Mouse (Mus musculus) heart, postnatal 25 days (tissue): ENCODE measurements around the gene Gm6217. TPM values are rescaled to one million over a fixed set of nuclear protein-coding genes. Genes with fewer than 3 reads are reported as not detected.
A peak's percentile ranks its signal among the peaks of the same experiment; 100 is the strongest.
"Not testable (repeated sequence)": the region's sequence is repeated elsewhere in the genome, so short reads cannot be mapped to it uniquely, and the experiment has no call there.

Experiments used
- DNase-seq: peaks from one replicate; pipeline ENCODE4 v3.0.0; 2022; ENCODE audit warnings: low spot score
- intact Hi-C: fragments of 180-260 bp; cut with DNase I; formaldehyde crosslinking; loops from one replicate; pipeline ENCODE4 v1.15.1; 2025
- total RNA-seq, 2 experiments: library from RNA; stranded (reverse); gene quantifications; 2 replicates each; pipeline ENCODE4 v1.2.3; 2021

Gene Gm6217
- not detected for total RNA-seq

DNA sequence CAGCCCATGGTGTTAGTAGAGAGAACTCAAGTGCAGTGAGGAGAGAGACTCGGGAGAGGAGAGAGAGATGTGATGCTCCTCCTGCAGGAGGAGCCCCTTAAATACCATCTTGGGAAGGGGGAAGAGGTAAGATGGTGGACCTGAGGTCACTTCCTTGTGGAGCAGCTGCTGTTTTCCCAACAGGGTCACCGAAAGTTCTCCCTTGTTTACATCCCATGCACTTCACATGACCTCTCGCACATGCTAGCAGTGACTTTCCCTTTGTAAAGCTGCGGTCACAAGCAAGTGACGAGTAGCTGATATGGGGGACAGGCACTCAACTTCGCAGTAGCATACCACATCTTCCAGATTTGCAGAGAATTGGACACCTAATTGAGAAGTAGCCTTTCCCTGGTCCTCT lies at the start of gene Gm6217:
Gene Gm6217, minus strand, starts transcription at position 74 of the 400 bp plus-strand sequence.
- intact Hi-C loops, DNase-seq: not testable (repeated sequence)

DNA sequence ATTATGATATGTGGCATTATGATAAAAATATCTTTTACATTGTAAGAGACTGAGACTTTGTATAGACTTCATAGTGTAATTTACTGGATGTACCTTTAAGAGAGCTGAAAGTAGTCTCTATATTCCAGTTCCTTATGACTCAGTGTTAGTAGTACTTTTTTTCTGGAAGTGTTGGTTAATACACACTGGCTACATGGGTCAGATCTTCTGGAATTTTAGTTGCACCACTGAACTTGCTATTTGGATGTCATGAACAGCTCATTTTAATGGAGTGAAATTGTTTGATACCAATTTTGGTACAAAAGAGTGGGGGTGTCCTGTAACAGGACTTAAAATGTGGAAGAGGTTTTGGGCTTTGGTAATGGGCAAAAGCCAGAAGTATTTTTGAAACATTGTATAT lies 46.6 kb upstream of the Gm6217 start:
- no peak for DNase-seq
- intact Hi-C loops: no loop called here

DNA sequence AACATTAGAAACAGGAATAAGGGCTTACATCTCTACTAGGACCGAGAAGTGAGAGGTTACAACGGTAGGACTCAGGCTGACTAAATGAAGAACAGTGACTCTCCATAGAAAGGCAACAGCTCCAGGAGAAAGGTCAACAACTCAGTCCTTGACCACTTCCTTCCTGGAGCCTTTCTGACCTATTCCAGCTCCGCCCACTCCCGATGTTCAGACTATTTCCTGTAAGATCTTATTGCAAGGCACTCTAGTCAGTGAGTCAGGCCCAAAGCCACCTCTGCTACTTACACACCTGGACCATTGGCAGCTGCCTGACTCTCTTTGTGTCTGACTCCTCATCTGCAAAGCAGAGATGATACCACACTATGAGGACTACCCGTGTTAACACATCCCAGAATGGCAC lies 44.6 kb upstream of the Gm6217 start:
- DNase-seq: no peak
- intact Hi-C loops: no loop called here

DNA sequence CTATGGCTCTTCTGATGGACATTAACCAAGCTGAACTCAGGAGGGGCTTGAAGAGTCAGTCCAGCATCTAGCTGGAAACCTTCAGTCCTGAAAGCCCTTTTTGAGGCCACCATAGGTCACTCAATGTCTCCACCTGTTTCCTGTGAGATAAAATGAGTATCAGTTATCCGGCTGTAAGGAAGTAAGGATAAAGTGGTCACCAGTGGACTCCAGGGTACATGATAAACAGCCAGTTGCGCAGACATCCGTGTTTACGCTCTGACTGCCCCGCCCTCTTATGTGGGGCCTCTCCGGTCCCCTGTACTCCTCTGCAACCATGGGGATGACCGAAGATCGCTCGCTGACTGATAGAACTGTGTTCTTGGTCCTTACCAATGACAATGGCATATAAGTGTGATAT lies 43.1 kb upstream of the Gm6217 start:
- DNase-seq: no peak
- intact Hi-C loops: no loop called here

DNA sequence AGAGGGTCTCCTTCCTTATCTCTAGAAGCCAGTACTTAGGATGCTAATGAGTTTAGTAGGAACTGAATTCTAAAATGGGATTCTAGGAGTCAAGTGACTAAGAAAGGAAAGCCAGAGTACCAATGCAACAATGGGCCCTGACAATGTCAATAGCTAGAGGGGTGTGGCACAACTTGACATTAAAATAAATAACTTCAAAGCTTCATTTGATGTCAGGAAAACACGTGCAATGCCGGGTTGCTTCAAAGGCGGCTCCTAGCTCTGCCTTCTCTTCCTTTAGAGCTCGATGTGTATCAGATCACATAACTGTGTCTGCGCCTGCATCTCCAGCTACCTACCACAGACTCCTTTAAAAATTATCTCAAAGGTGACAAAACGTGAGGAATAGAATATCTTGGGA lies 42.7 kb upstream of the Gm6217 start:
- intact Hi-C loops: no loop called here
- no peak for DNase-seq

DNA sequence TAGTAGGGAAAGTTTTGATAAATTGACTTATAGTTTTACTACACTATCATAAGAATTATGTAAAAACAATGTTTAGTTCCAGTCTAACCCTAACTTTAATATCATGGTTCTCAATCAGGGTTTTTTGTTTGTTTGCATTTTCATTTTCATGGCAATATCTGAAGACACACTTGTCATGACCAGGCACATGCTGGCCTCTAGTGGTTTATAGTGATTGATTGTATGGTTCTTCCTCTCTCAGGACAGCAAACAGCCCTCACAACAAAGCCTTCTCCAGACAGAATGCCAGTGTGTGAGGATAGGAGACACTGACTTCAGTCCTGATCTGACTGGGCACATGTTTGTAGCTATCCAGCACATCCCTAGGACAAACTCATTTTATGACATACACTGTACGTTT lies 42.0 kb upstream of the Gm6217 start:
- intact Hi-C loops: no loop called here
- DNase-seq: no peak

DNA sequence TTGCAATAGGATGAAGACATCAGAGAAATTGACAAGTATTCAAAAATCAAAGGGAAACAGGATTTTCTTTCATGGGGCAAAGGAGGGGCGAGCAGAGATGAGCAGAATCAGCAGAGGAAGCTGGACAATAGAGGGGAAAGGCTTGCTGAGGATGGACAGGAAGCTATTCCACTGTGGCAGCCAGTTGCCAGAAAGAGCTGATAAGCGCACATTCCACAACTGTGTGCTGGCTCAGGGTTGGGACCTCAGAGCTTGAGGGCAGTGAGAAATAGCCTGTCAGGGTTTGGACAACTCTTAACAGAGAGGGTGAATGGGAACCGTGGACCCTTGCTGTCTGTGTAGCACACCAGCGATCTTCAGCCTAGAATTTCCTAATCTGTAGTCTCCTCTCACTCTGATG lies 40.8 kb upstream of the Gm6217 start:
- DNase-seq: peak; percentile 4
- intact Hi-C loops: no loop called here

DNA sequence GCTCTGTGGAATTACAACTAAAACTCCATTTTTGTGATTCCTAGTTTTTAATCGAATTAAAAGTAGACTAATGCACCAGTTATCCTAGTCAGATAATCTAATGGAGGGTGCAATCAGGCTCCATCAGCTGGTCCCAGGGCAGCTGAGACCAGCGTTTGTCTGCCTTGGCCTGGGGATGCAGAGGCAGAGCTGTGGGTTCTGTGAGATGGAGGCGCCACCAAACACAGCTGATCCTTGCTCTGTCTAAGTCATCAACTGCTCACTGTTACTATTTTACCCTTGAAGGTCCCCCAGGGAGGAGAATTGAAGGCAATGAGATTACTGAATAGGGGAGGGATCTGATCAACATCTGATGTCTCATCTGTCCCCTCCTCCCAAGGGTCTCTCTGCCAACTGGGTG lies 35.2 kb upstream of the Gm6217 start:
- intact Hi-C loops: no loop called here
- DNase-seq: no peak

DNA sequence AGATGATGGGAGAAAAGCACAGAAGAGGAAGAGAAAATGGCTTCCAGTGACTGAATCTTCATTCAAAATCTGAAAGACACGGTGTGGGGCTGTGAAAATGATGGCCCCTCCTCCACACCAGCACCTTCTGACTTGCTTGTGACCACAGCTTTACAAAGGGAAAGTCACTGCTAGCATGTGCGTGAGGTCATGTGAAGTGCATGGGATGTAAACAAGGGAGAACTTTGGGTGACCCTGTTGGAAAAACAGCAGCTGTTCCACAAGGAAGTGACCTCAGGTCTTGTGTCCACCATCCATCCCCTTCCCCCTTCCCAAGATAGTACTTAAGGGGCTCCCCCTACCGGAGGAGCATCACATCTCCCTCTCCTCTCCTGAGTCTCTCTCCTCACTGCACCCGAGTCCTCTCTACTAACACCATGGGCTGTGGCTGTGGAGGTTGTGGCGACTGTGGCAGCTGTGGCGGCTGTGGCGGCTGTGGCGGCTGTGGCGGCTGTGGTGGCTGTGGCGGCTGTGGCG lies 28.7 kb upstream of the Gm6217 start, which contains the start of gene Gm47955:
Gene Gm47955, plus strand, starts transcription at position 417 of the 516 bp plus-strand sequence.
- intact Hi-C loops: no loop called here
- DNase-seq: no peak

DNA sequence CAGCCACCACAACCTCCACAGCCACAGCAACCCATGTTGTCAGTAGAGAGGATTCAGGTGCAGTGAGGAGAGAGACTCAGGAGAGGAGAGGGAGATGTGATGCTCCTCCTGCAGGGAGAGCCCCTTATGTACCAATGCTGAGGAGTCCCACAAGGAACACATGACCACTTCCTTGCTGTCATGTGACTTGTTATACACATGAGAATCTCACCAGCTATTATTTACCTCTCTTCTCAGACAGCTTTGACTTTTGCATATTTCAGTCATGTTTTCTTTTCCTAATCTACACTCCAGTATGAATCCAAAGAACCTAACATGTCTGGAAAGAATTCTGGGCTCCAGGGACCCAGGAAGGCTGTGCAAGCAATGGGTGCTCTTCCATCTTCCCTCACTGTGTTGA lies 24.7 kb upstream of the Gm6217 start, which contains the start of gene Gm7544:
Gene Gm7544, minus strand, starts transcription at position 101 of the 400 bp plus-strand sequence.
- intact Hi-C loops, DNase-seq: not testable (repeated sequence)

DNA sequence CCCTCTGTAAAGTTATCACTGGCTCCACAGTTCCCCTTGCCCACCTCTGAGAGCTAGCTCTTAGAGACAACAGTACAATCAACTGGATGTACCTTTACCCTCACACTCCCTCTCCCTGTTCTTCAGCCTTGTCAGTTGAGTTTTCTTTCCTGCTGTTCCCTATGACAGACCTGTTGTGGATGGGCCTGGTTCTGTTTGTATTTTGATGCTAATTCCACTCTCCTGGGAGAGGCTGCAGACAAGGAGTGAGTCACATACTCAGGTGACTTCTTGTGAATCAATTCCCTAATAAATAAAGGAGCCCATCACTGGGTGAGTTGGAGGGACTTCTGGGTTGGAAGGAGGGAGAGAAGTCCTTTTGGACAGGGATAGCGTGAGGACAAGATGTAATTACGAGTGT lies 17.4 kb upstream of the Gm6217 start:
- DNase-seq: no peak
- intact Hi-C loops: no loop called here

DNA sequence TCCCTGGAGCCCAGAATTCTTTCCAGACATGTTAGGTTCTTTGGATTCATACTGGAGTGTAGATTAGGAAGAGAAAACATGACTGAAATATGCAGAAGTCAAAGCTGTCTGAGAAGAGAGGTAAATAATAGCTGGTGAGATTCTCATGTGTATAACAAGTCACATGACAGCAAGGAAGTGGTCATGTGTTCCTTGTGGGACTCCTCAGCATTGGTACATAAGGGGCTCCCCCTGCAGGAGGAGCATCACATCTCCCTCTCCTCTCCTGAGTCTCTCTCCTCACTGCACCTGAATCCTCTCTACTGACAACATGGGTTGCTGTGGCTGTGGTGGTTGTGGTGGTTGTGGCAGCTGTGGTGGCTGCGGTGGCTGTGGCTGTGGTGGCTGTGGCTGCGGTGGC lies 14.8 kb upstream of the Gm6217 start:
- intact Hi-C loops, DNase-seq: not testable (repeated sequence)

DNA sequence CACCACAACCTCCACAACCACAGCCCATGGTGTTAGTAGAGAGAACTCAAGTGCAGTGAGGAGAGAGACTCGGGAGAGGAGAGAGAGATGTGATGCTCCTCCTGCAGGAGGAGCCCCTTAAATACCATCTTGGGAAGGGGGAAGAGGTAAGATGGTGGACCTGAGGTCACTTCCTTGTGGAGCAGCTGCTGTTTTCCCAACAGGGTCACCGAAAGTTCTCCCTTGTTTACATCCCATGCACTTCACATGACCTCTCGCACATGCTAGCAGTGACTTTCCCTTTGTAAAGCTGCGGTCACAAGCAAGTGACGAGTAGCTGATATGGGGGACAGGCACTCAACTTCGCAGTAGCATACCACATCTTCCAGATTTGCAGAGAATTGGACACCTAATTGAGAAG lies 12.1 kb upstream of the Gm6217 start, which contains the start of gene A030003K21Rik:
Gene A030003K21Rik, minus strand, starts transcription at position 94 of the 400 bp plus-strand sequence.
- intact Hi-C loops, DNase-seq: not testable (repeated sequence)

DNA sequence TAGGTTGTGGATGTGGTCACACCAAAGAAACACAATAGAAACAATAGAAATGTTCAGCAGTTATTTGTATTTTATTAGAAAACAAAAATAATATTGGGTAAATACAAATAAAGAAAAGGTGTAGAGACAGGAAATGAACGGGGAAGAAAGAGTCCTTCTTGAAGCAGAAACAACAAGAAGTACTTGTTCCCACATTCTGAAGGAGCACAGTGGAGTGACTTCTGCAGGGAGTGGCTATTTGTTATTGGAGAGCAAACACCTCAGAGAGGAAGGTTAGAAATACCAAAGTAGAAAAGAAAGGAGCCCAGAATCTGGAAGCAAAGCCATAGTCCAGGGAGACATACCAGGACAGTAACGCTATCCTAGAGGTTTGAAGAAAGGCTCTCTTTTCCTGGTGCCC lies 11.3 kb upstream of the Gm6217 start:
- not testable (repeated sequence) for DNase-seq

DNA sequence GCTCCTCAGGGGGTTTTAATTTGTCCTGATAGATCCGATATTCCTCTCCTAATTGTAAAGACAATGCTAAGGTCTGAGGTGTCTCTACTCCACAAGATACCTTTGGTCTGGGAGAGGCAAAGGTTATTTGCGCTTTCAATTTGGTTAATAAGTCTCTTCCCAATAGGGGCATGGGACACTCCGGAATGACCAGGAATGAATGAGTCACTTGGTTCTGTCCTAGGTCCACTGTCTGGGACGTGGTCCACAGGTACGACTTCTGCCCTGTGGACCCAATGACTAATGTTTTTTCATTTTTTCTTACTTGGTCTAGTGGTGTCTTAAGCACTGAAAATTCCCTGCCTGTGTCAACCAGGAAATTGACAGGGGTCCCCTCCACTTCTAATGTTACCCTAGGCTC lies 7.5 kb upstream of the Gm6217 start:
- DNase-seq: no peak
- intact Hi-C loops: no loop called here

More for the DNA sequence above, 11.3 kb upstream of the Gm6217 start:
- intact Hi-C loops: not testable (repeated sequence)

DNA sequence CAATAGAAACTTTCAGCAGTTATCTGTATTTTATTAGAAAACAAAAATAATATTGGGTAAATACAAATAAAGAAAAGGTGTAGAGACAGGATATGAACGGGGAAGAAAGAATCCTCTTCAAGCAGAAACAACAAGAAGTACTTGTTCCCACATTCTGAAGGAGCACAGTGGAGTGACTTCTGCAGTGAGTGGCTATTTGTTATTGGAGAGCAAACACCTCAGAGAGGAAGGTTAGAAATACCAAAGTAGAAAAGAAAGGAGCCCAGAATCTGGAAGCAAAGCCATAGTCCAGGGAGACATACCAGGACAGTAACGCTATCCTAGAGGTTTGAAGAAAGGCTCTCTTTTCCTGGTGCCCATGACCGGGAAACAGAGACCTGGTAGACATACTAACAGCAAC lies 641 bp downstream of the Gm6217 start:
- DNase-seq, intact Hi-C loops: not testable (repeated sequence)

DNA sequence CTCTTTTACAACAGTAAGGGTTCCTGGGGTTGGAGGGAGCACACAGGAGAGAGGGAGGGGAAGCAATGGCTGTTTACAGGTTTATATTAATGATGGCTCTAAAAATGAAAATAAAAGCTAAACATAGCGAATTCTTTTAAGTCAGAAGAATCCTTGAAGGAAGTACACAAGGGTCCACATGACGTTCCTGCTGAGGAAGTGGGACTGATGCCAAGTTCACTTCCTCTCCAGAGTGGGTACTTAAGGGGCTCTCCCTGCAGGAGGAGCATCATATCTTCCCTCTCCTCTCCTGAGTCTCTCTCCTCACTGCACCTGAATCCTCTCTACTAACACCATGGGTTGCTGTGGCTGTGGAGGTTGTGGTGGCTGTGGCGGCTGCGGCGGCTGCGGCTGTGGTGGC lies 6.5 kb downstream of the Gm6217 start, which contains the start of gene A030014E15Rik:
Gene A030014E15Rik, plus strand, starts transcription at position 268 of the 400 bp plus-strand sequence.
- no peak for DNase-seq
- intact Hi-C loops: no loop called here

DNA sequence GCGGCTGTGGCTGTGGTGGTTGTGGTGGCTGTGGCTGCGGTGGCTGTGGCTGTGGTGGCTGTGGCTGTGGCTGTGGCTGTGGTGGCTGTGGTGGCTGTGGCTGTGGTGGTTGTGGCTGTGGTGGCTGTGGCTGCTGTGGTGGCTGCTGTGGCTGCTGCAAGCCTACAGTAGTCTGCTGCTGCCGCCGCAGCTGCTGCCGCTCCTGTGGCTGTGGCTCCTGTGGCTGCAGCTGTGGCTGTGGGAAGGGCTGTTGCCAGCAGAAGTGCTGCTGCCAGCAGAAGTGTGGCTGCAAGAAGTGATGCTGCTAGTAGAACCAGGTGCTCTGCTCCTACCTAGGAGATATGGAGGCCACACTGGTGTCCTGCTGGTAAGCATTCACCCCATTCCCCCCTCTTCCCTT lies 17.8 kb downstream of the Gm6217 start:
- DNase-seq, intact Hi-C loops: not testable (repeated sequence)

DNA sequence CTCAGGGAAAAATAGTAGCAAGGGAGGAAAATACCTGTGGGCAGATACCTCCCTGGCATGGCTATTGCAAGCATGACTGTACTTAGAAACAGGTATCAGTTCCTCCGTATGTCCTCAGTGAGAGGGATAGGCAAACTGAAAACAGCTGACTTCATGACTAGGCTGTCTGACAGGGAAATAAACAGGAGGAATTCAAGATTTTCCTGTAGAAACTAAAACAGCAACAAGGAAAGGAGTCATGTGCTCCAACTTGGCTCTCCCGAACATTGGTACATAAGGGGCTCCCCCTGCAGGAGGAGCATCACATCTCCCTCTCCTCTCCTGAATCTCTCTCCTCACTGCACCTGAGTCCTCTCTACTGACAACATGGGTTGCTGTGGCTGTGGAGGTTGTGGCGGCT lies 18.2 kb downstream of the Gm6217 start, which contains the start of gene A030005L19Rik:
Gene A030005L19Rik, plus strand, starts transcription at position 301 of the 400 bp plus-strand sequence.
- intact Hi-C loops: no loop called here
- no peak for DNase-seq

DNA sequence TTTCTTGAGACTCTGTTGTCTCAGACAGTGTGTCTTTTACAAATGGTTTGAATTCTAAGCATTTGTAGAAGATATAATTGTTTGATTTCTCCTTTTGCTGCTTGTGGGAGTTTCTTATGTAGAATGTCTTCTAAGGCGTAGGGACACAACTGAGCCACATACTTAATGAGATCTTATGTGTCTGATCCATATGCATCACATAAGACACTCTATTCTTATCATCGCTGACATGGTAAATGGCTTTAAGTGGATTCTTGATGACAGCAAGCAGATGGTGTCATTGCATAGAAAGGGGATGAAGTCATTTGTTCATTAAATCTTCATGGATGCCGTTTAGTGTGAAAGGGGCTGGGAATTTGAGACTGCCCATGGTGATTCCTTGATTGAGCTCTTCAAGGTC lies 25.3 kb downstream of the Gm6217 start:
- DNase-seq: no peak
- intact Hi-C loops: no loop called here

DNA sequence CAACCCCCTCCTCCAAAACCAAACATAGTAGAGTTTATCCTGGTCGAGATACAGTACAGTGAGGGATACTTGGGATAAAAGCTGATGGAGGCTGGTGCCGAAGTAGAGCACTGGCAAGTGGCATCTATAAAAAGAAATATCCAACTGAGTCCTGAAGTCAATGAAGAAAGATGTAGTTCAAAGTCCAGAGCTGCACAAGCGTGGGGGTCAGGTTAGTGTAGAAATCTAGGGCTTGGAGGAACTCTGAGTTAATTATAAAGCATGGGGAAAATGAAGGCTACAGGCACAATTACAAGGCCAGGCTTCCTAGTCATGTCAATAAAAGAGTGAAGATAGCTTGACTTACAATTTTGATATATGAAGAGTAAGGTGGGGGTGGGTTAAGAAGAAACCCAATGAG lies 30.0 kb downstream of the Gm6217 start:
- DNase-seq: no peak
- intact Hi-C loops: no loop called here

DNA sequence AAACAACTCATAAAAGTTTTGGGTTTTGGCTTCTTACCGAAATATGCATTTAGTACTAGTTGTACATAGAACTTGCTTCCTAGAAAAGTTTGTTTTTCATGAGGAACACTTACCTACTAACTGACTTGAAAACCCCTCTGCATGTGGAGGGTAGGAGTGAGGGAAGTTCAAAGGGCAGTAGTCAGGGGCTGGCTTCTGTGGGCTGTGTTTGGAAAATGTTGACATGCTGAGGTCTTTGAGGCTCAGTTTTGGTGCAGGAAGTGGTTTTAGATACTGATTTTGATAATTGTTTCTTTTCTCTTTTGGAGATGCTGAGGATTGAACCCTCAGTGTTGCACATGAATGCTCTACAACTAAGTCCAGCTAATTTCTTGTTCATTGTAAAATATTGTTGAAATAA lies 30.6 kb downstream of the Gm6217 start:
- DNase-seq: no peak
- intact Hi-C loops: no loop called here
